Mouse (Mus musculus): ENCODE data around the gene Gng7.

GRCm38 (mm10) chr10:80958979-80959637 is 55.6 kb downstream of the Gng7 start:
- no peak for TF ChIP-seq POLR2A (IDR thresholded peaks at IDR 0.05; ENCODE audit: insufficient read depth, low read depth, low read length)
- TF ChIP-seq CTCF (IDR thresholded peaks at IDR 0.05; ENCODE audit: insufficient read depth, low read depth, low read length): no peak

All from olfactory bulb, adult 2 months (tissue).